Mouse (Mus musculus) kidney, embryonic 15.5 days (tissue): Measurements from ENCODE around the gene Ivns1abp. TPM values are rescaled to one million over a fixed set of nuclear protein-coding genes. Genes with fewer than 3 reads are reported as not detected.

Experiments
- ATAC-seq: fragments of 200-750 bp; cut with Nextera tagmentation; replicated peaks from 2 replicates; pipeline ENCODE4 v1.8.0; 2017; ENCODE audit warnings: moderate TSS enrichment; ENCODE audit not compliant: low FRiP score
- H3K27ac ChIP-seq: fragments of 300-500 bp; sonication (generic); 2 replicates; pipeline ENCODE4 v1.5.1; 2015; ENCODE audit warnings: mild to moderate bottlenecking, inconsistent platforms
- H3K27me3 ChIP-seq: fragments of 300-500 bp; sonication (generic); 2 replicates; pipeline ENCODE4 v1.6.1; 2015; ENCODE audit warnings: inconsistent platforms
- H3K36me3 ChIP-seq: fragments of 300-500 bp; sonication (generic); 2 replicates; pipeline ENCODE4 v1.6.1; 2015; ENCODE audit warnings: inconsistent platforms
- H3K4me1 ChIP-seq: fragments of 300-500 bp; sonication (generic); 2 replicates; pipeline ENCODE4 v1.6.1; 2015; ENCODE audit warnings: inconsistent platforms
- H3K4me2 ChIP-seq: fragments of 300-500 bp; sonication (generic); 2 replicates; pipeline ENCODE4 v1.6.1; 2015; ENCODE audit warnings: moderate library complexity, mild to moderate bottlenecking, inconsistent platforms
- H3K4me3 ChIP-seq: fragments of 300-500 bp; sonication (generic); replicated peaks from 2 replicates; pipeline ENCODE4 v1.5.1; 2015; ENCODE audit warnings: mild to moderate bottlenecking, inconsistent platforms
- H3K9ac ChIP-seq: fragments of 300-500 bp; sonication (generic); 2 replicates; pipeline ENCODE4 v1.6.1; 2015; ENCODE audit warnings: mild to moderate bottlenecking, inconsistent platforms
- H3K9me3 ChIP-seq: fragments of 300-500 bp; sonication (generic); replicated peaks from 2 replicates; pipeline ENCODE4 v1.6.1; 2016; ENCODE audit warnings: inconsistent platforms
- WGBS: fragments of 180-500 bp; shearing (Covaris S2); methylation state at CpG from one replicate; pipeline ENCODE4 v1.1.7; 2015; ENCODE audit warnings: mixed read lengths; 5-methylcytosine and 5-hydroxymethylcytosine counted together
- polyA plus RNA-seq: library from polyadenylated mRNA; unstranded; fragments of >200 nt; fragmentation: Nextera tagmentation; extraction: Ambion mirVana; gene quantifications from 2 replicates; pipeline ENCODE4 v1.2.1, GENCODE M21; 2015

Ivns1abp gene
- polyA plus RNA-seq, 1 experiment from 2014 or later = 421 TPM

DNA sequence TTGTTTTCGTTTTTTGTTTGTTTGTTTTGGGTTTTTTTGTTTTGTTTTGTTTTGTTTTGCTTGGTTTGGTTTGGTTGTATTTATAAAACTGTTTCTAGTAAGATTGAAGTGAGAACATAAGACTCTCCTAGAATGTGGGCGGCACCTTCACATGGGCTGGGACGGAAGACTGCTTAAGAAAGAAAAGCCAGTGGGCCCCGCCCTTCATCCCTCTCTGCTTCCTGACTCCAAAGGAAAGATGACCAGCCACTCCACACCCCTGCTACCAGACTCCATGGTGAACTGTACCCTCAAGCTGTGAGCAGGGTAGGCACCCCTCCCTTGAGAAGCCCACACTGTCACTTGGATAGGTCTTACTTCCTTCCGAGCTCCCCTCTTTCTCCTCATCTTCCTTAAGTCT, 33.8 kb upstream of the Ivns1abp start:
- H3K27ac ChIP-seq = no peak overlapping the region
- H3K9ac ChIP-seq = no peak overlapping the region
- no peaks in the 10 kb centered on the region for H3K9me3 ChIP-seq
- no peaks in the 10 kb centered on the region for H3K36me3 ChIP-seq
- WGBS = 76% methylated on average over 5 of the region's 5 CpGs
- no peaks in the 10 kb centered on the region for H3K4me1 ChIP-seq
- H3K4me3 ChIP-seq = no peak overlapping the region
- no peaks in the 10 kb centered on the region for H3K27me3 ChIP-seq
- H3K4me2 ChIP-seq = no peak overlapping the region
- no peak for ATAC-seq

DNA sequence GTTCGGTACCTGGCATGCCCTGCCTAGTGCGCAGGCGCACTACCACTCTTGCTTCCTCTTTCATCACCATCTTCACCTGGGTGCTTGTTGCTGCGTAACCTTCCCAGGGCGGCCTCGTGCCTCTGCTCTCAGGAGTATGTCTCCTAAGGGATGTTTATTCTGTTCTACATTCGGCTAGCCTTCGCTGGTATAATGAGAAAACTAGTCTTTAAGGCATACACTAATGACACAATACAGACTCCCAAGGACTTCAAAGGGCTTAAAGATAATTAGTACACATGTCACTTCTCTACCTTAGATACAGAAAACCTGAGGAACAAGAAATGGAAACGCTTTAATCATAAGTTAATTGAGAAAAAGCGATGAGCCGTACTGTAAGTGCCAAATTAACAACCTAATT, 32.9 kb upstream of the Ivns1abp start:
- no peak for ATAC-seq
- WGBS = 88% methylated on average over 11 of the region's 11 CpGs
- Histone ChIP-seq H3K36me3 (no peaks in the 10 kb centered on the region), H3K27me3 (no peaks in the 10 kb centered on the region), H3K27ac (no peak overlapping the region), H3K4me1 (no peaks in the 10 kb centered on the region), H3K9ac (no peak overlapping the region), H3K4me3 (no peak overlapping the region), H3K4me2 (no peak overlapping the region), H3K9me3 (no peaks in the 10 kb centered on the region)

GRCm38 (mm10) chr1:151319267-151319666, 25.0 kb upstream of the Ivns1abp start:
- Histone ChIP-seq H3K4me3 (no peak overlapping the region), H3K9ac (no peak overlapping the region), H3K4me1 (no peaks in the 10 kb centered on the region), H3K4me2 (no peak overlapping the region), H3K9me3 (no peaks in the 10 kb centered on the region), H3K36me3 (no peaks in the 10 kb centered on the region), H3K27me3 (no peaks in the 10 kb centered on the region), H3K27ac (no peak overlapping the region)
- no peak for ATAC-seq
- 92% methylated on average over 7 of the region's 7 CpGs for WGBS

DNA sequence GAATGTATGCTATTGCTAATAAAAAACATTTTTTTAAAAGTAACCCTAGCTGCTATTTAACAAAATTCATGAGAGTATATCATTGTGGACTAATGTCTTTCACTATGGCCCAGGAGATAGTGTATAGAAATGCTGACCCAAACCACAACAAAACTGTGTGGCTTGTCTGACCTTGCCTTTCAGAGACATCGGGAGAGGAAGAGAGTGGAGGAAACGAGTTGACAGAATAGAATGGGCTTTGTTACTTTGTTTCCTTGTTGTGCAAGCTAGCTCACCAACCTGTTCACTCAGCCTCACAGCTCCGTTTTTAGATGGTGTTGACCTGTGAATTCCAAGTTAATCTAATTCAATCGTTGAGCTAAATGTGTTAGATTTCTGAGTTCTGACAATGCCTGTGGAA, 23.9 kb upstream of the Ivns1abp start:
- H3K9ac ChIP-seq = no peak overlapping the region
- no peaks in the 10 kb centered on the region for H3K36me3 ChIP-seq
- no peaks in the 10 kb centered on the region for H3K4me1 ChIP-seq
- no peaks in the 10 kb centered on the region for H3K9me3 ChIP-seq
- no peak overlapping the region for H3K4me2 ChIP-seq
- no peak overlapping the region for H3K27ac ChIP-seq
- H3K4me3 ChIP-seq = no peak overlapping the region
- 71% methylated on average over 4 of the region's 4 CpGs for WGBS
- no peaks in the 10 kb centered on the region for H3K27me3 ChIP-seq
- ATAC-seq = no peak

GRCm38 (mm10) chr1:151325328-151325727, 18.9 kb upstream of the Ivns1abp start:
- Histone ChIP-seq H3K4me2 (no peak overlapping the region), H3K36me3 (no peaks in the 10 kb centered on the region), H3K4me3 (no peak overlapping the region), H3K4me1 (peaks cover 3% of the 10 kb centered on the region; the same call in 1 of the 2 replicates), H3K27ac (no peak overlapping the region), H3K9me3 (no peaks in the 10 kb centered on the region), H3K27me3 (no peaks in the 10 kb centered on the region), H3K9ac (no peak overlapping the region)
- WGBS = 64% methylated on average over 1 of the region's 1 CpGs
- ATAC-seq = no peak

- WGBS = 85% methylated on average over 14 of the region's 14 CpGs
- Histone ChIP-seq H3K4me2 (no peak overlapping the region), H3K36me3 (no peaks in the 10 kb centered on the region), H3K9ac (no peak overlapping the region), H3K9me3 (no peaks in the 10 kb centered on the region), H3K27ac (no peak overlapping the region), H3K4me3 (no peak overlapping the region), H3K27me3 (no peaks in the 10 kb centered on the region), H3K4me1 (peaks cover 3% of the 10 kb centered on the region; the same call in 1 of the 2 replicates)
- ATAC-seq = no peak
Observed at GRCm38 (mm10) chr1:151328341-151329097, 15.8 kb upstream of the Ivns1abp start.

- no peaks in the 10 kb centered on the region for H3K27me3 ChIP-seq
- no peaks in the 10 kb centered on the region for H3K9me3 ChIP-seq
- no peak overlapping the region for H3K9ac ChIP-seq
- no peak overlapping the region for H3K27ac ChIP-seq
- H3K4me2 ChIP-seq = no peak overlapping the region
- peaks cover 3% of the 10 kb centered on the region; the same call in 1 of the 2 replicates for H3K4me1 ChIP-seq
- no peaks in the 10 kb centered on the region for H3K36me3 ChIP-seq
- 52% methylated on average over 7 of the region's 7 CpGs for WGBS
- no peak overlapping the region for H3K4me3 ChIP-seq
- ATAC-seq = no peak; the same call in 1 of the 2 replicates
Observed at GRCm38 (mm10) chr1:151329601-151330000, 14.7 kb upstream of the Ivns1abp start.

DNA sequence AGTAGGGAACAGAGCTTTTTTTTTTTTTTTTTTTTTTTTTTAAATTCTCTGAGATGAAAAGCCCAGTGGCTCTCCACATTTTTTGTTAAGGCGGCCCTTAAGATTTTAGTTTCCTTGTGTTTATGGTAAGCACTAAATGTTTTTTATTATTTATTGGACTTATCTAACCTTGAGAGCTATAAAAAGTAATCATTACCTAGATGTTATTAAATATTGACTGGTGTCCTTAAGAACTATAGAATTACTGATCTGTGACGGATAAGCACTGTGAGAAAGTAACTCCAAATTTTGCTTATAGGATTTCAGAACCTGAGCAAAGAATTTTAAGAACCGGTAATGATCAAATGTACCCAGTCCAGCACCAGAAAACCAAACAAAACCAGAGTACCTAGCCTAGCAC, 11.5 kb upstream of the Ivns1abp start:
- no peak overlapping the region for H3K4me3 ChIP-seq
- H3K36me3 ChIP-seq = no peaks in the 10 kb centered on the region
- no peaks in the 10 kb centered on the region; the same call in 1 of the 2 replicates for H3K4me1 ChIP-seq
- no peak overlapping the region for H3K9ac ChIP-seq
- no peaks in the 10 kb centered on the region for H3K9me3 ChIP-seq
- H3K4me2 ChIP-seq = no peak overlapping the region
- H3K27ac ChIP-seq = no peak overlapping the region
- ATAC-seq = no peak
- WGBS = 86% methylated on average over 3 of the region's 3 CpGs
- H3K27me3 ChIP-seq = no peaks in the 10 kb centered on the region

GRCm38 (mm10) chr1:151338234-151338633, 6.0 kb upstream of the Ivns1abp start:
- Histone ChIP-seq H3K9ac (no peak overlapping the region), H3K4me2 (no peak overlapping the region), H3K36me3 (no peaks in the 10 kb centered on the region), H3K4me3 (no peak overlapping the region), H3K27me3 (no peaks in the 10 kb centered on the region), H3K27ac (peak overlapping the region; percentile 0; the same call in 1 of the 2 replicates), H3K4me1 (peaks cover 35% of the 10 kb centered on the region), H3K9me3 (no peaks in the 10 kb centered on the region)
- no peak for ATAC-seq

GRCm38 (mm10) chr1:151338941-151339340, 5.3 kb upstream of the Ivns1abp start:
- ATAC-seq = no peak
- Histone ChIP-seq H3K4me3 (no peak overlapping the region), H3K27ac (peak overlapping the region; percentile 20; the same call in 1 of the 2 replicates), H3K4me1 (peaks cover 39% of the 10 kb centered on the region), H3K9me3 (no peaks in the 10 kb centered on the region), H3K36me3 (no peaks in the 10 kb centered on the region), H3K4me2 (no peak overlapping the region), H3K9ac (no peak overlapping the region), H3K27me3 (no peaks in the 10 kb centered on the region)
- WGBS = 73% methylated on average over 2 of the region's 2 CpGs

DNA sequence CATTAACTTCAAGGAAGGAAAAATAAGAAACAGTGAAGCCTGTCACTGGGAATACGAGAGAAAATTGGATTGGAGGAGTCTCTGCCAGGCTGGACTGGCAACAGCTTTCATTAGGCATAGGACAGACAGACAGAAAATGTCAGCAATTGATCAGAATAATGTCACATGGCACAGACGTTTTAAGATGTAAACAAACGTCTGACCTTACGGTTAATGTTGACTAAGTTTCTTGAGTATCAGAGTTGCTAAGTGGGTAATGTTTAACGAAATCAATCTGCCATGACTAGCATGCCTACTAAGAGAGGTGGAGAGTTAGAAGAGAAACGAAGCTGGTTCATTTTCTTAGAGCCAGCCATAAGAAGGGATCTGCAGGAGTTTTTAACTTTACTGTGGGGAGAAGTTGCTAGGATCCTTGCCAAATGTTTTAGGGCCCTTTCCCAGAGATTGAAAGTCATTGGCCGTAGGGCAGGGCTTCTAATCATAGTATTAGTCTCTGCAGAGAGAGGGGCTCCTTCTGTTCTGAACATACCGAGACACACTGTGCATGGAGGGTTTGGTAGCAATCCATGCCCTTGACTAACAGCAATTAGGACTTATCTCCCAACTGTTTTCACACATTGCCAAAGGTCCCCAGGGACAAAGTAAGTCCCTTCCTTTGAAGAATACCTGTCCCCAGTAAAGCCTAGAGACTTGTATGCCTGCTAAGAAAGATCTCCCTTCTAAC, 2.8 kb upstream of the Ivns1abp start:
- Histone ChIP-seq H3K4me1 (peaks cover 43% of the 10 kb centered on the region), H3K36me3 (no peaks in the 10 kb centered on the region), H3K27me3 (no peaks in the 10 kb centered on the region), H3K9me3 (no peaks in the 10 kb centered on the region), H3K4me2 (peak overlapping the region; percentile 38), H3K27ac (peak overlapping the region; percentile 92), H3K4me3 (no peak overlapping the region), H3K9ac (no peak overlapping the region)
- WGBS = 38% methylated on average over 8 of the region's 8 CpGs
- no peak for ATAC-seq

- WGBS = 70% methylated on average over 3 of the region's 3 CpGs
- no peaks in the 10 kb centered on the region for H3K36me3 ChIP-seq
- no peak overlapping the region for H3K9ac ChIP-seq
- H3K4me3 ChIP-seq = no peak overlapping the region
- H3K9me3 ChIP-seq = no peaks in the 10 kb centered on the region
- peaks cover 49% of the 10 kb centered on the region for H3K4me1 ChIP-seq
- peak overlapping the region; percentile 95 for H3K27ac ChIP-seq
- peak overlapping the region; percentile 38; the same call in 1 of the 2 replicates for H3K4me2 ChIP-seq
- no peaks in the 10 kb centered on the region for H3K27me3 ChIP-seq
- ATAC-seq = no peak
Observed at GRCm38 (mm10) chr1:151342311-151342710, 2.0 kb upstream of the Ivns1abp start.
